Mouse (Mus musculus): ENCODE data around the gene Ctps.

Ctps gene

GRCm38 (mm10) chr4:120570438-120571069 is 478 bp upstream of the Ctps start:
- DNase-seq = no peak

DNA sequence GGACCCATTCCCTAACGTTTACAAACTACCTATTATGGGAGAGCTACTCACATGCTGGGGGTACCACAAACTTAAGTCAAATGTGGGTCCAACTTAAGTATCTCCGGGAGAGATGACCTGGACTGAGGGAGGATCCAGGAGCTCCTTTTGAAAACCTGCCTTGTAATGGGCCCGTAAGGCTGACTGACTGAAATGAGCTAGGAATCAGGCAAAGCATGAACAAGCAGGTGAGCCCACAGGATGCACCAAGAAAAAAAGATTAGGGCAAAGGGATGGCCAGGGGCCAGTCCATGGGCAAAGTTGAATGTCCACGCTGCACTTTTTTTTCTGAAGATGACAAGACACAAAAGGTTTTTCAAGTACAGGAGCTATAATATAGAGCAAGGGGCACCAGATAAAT is 1.1 kb downstream of the Ctps start:
- no peak for DNase-seq

GRCm38 (mm10) chr4:120568005-120568404 is 2.1 kb downstream of the Ctps start:
- no peak for DNase-seq

DNA sequence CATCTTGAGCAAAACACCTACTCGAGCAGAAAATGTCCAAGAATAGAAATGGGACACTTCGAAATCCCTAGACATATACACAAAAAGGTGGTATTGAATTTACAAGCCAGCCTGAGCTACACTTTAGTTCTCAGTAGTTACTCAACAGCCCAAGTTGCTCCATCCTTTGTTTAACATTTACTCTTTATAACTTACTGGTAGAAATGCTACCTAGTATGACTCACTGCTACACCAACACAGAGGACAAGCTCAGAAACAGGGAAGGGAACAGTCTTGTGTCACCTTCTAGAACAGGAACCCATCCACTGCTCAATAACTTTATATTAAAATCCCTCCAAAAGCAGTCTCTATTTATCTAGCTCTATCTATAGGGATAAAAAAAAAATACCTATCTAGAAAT is 4.3 kb downstream of the Ctps start:
- DNase-seq = no peak

DNA sequence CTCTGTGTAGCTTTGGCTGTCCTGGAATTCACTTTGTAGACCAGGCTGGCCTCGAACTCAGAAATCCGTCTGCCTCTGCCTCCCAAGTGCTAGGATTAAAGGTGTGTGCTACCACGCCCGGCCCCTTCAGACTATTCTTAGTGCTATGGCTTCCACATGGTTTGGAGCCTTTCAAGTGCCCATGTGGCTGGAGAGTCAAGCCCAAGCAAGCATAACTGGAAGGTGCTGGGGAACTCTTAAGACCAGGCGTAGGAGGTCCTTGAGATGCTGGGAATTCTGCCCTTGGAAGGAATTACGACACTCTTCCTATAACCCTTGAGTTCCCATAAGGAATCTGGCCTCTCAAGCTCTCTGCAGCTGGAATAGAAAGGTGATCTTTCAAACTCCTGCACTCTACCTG is 13.5 kb downstream of the Ctps start:
- DNase-seq = no peak

DNA sequence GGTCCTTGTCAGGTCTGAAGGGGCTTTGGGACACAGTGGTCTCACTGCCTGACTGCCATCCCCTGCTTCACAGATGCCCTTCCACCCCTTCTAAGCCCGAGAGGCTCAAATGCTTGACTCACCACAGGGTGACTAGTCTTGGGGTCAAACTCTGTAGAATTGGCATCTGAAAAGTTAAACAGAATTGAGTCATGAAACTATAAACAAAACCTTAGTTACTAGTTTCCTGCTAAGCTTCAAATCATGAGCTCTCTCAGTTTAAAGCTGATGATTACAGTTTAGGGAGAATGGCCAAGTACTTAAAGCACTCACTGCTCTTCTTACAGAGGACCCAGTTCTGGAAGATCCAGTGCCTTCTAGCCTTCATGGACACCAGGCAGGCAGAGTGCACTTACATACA is 25.2 kb downstream of the Ctps start:
- no peak for DNase-seq

GRCm38 (mm10) chr4:120538664-120539063 is 31.4 kb downstream of the Ctps start:
- peak; percentile 11 for DNase-seq

- no peak for DNase-seq
Observed at GRCm38 (mm10) chr4:120531986-120532385, 38.1 kb downstream of the Ctps start, which contains the start of gene Slfnl1. Slfnl1 (plus strand) TSS chr4:120532231.

DNA sequence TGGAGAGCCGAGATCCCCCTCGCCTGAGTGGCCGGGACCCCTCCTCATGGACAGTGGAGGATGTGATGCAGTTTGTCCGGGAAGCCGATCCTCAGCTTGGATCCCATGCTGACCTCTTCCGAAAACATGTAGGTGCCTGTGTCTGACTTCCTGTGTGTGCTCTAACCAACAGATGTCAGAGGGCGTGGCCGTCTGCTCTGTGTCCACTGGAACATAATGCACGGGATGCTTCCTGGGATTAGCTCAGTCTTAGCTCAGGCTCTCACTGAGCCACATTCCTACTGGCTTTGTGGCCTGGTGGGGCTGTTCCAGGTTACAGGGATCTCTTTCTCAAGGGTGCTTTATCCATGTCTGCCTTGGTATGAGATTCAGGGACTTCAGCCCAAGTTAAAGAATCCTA is 41.9 kb downstream of the Ctps start:
- DNase-seq = no peak

DNA sequence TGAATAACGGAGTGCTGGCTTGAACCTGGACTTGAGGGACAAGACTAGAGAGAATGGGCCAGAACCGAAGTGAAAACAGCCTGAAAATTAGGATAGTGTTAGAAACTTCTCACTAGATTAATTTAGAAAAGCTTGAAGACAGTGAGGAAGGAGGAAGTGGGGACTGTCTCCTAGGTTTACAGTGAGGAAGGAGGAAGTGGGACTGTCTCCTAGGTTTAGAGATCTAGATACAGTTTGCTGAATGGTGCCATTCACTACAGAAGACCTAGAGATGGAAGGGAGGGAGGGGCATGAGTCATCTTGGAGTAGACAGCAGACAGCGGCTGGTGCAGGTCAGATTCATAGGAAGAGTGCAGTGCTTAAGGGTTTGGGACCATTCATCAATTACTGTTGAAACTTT is 47.0 kb downstream of the Ctps start:
- no peak for DNase-seq

GRCm38 (mm10) chr4:120522351-120522750 is 47.7 kb downstream of the Ctps start:
- no peak for DNase-seq

GRCm38 (mm10) chr4:120521761-120522160 is 48.3 kb downstream of the Ctps start:
- no peak for DNase-seq

DNA sequence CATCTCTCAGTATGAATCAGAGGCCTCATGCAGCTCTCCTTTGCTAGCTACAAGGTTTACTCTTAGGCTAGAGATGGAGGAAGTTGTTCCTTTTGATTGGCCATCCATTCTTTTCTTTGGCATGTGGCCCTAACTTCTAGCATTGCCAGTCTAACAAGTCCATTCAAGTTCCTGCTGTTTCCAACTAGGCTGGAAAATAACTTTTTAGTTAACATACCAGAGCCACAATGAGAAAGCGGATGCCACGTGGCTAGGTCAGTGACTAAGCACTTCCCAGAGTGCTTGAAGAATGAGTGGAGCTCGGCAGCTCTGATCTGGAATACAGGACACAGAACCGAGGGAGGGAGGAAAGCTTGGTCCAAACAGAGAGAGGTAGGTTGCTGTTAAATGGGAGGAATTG is 52.7 kb downstream of the Ctps start:
- no peak for DNase-seq

DNA sequence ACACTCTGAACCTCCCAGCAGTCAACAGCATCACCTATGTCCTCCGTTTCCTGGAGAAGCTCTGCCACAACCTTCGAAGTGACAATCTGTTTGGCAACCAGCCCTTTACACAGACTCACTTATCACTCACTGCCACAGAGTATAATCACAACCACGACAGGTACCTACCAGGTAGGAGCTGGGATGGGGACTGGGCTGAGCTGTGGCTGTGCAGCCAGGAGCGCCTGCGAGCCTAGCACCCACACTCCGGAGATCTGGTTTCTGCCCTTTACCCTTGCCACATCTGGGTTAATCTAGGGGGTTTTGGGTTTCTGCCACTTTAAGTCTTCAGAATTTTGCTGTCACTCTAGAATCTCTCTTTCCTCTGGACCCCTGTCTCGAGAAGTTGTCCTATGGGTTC is 53.2 kb downstream of the Ctps start:
- no peak for DNase-seq

- DNase-seq = no peak
Observed at GRCm38 (mm10) chr4:120516491-120516890, 53.6 kb downstream of the Ctps start.

- no peak for DNase-seq
Observed at GRCm38 (mm10) chr4:120514366-120514765, 55.7 kb downstream of the Ctps start.

DNA sequence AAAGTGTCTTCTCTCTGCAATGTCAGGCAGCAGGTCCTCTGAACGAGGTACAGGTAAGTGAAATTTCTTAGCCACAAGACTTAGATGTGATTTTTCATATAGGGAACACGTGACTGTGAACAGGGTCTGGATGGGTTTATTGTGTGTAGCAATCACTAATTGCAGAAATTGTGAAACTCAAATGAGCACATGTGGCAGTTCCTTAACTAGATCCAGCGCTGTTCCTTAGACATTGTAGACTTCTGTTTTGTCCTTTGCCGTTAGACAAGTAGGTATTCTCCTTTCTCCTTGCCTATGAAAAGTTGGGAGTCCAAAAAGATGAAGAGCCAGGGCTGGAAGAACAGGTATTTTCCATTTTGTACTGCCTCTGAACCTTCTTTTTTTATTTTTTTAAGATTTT is 58.9 kb downstream of the Ctps start:
- no peak for DNase-seq

DNA sequence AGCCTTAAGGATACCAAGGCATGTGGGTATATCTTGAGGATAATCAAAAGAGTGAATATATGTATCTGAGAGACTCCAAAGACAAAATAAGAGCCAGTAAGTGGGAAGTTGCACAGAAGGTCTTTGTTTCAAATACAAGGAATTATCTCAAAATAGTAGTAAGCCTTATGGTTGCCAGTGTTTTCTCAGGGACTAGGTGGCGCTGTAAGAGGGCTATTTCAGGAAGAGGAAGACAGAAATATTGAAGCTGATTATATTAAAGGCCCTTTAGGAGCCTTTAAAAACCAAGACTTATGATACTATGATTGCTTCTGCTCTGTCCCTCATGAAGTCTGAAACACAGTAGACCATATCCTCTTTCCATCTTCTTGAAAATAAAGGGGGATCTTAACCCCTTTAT is 63.1 kb downstream of the Ctps start:
- no peak for DNase-seq
